ENCODE assay signal across 13 mouse cellular contexts in the genomic region with DNA sequence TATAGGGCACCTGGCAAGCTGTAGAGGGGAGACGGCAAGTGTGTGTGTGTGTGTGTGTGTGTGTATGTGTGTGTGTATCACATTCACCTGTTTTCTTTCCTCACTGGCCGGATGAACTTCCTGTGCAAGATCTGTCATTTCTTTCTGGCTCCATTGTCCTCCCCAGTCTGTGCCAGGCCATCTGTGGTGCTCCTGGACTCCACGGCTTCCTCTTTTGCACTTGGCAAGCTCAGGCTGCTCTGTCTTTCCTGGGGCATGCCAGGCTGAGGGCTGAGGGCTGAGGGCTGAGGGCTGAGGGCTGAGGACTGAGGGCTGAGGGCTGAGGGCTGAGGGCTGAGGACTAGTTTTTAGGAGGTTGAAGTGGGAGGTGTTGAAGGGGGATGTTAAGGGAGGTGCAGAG. TPM values are rescaled to one million over a fixed set of nuclear protein-coding genes. Genes with fewer than 3 reads are reported as not detected.
DNase-seq lines count a peak whose midpoint lies in the region; ATAC-seq and TF ChIP-seq lines count a peak whose summit lies in the region.
"Had no signal": no experiment of that assay in that cellular context is flagged by ENCODE, and none has a peak within 500 bp of the region (broad histone marks: within the 10 kb centered on the region; RNA-seq: fewer than 3 reads in every experiment).

No protein-coding gene starts in this region.

- TF ChIP-seq CTCF in gastrocnemius, adult 2 months (IDR thresholded peaks at IDR 0.05): no peak

- peak; percentile 29; the same call in 1 of the 2 replicates for ATAC-seq in lung, embryonic 15.5 days (ENCODE audit: borderline replicate concordance, extremely low read depth, low FRiP score, low TSS enrichment)
- peak; percentile 79 to 81 for ATAC-seq in hematopoietic stem cell, adult 5-6 weeks (replicated peaks in 1 of 2; ENCODE audit: insufficient read depth in 1 of 2, low FRiP score in 2 of 2, low TSS enrichment in 1 of 2, low read depth in 1 of 2, poor library complexity in 2 of 2, severe bottlenecking in 2 of 2)
- no peak for ATAC-seq in forebrain, embryonic 12.5 days (ENCODE audit: low FRiP score)

- no peak overlapping the region for H3K4me3 ChIP-seq in gastrocnemius, adult 2 months
- H3K4me3 ChIP-seq in lung, embryonic 15.5 days: no peak overlapping the region
- no peak overlapping the region for H3K4me3 ChIP-seq in forebrain, embryonic 12.5 days (replicated peaks)
- H3K4me3 ChIP-seq: embryonic facial prominence, embryonic 15.5 days had no signal

- 57% methylated on average over 3 of the region's 3 CpGs for WGBS in lung, embryonic 15.5 days
- WGBS in forebrain, embryonic 12.5 days: 77% methylated on average over 3 of the region's 3 CpGs

- H3K4me1 ChIP-seq in lung, embryonic 15.5 days: no peaks in the 10 kb centered on the region; the same call in 1 of the 2 replicates
- H3K4me1 ChIP-seq in forebrain, embryonic 12.5 days: peaks cover 15% of the 10 kb centered on the region

- intact Hi-C loops in gastrocnemius, adult 2 months (cut with DNase I): loop anchor here (5.0 kb wide), 1 partner anchor 1098 kb away; no protein-coding TSS in a partner anchor
- intact Hi-C loops in gastrocnemius, postnatal 14 days (cut with DNase I; ENCODE audit: low total_unique reads): loop anchor here (5.0 kb wide), 1 partner anchor 1103 kb away; no protein-coding TSS in a partner anchor

- H3K9me3 ChIP-seq in lung, embryonic 15.5 days: no peaks in the 10 kb centered on the region
- H3K9me3 ChIP-seq in forebrain, embryonic 12.5 days: no peaks in the 10 kb centered on the region
- H3K9me3 ChIP-seq: embryonic facial prominence, embryonic 15.5 days; hindbrain, embryonic 13.5 days; limb, embryonic 15.5 days had no signal

- no peaks in the 10 kb centered on the region for H3K36me3 ChIP-seq in lung, embryonic 15.5 days
- H3K36me3 ChIP-seq in forebrain, embryonic 12.5 days (replicated peaks): no peaks in the 10 kb centered on the region
- H3K36me3 ChIP-seq: embryonic facial prominence, embryonic 15.5 days; hindbrain, embryonic 13.5 days; limb, embryonic 15.5 days had no signal

- no peaks in the 10 kb centered on the region for H3K27me3 ChIP-seq in lung, embryonic 15.5 days
- H3K27me3 ChIP-seq in forebrain, embryonic 12.5 days: peaks cover 31% of the 10 kb centered on the region

- H3K4me2 ChIP-seq in lung, embryonic 15.5 days: no peak overlapping the region
- no peak overlapping the region for H3K4me2 ChIP-seq in forebrain, embryonic 12.5 days

- DNase-seq in gastrocnemius, adult 2 months: peak; percentile 22
- DNase-seq in gastrocnemius, postnatal 14 days: no peak
- no peak for DNase-seq in lung, postnatal 36 days
- DNase-seq in cerebellum, adult 18-20 months: peak; percentile 83 to 90
- DNase-seq in testis, postnatal 14 days (ENCODE audit: low spot score): no peak
- DNase-seq: kidney, adult 9 months had no signal

- no peak overlapping the region for H3K9ac ChIP-seq in lung, embryonic 15.5 days
- H3K9ac ChIP-seq in forebrain, embryonic 12.5 days: no peak overlapping the region
- H3K9ac ChIP-seq: embryonic facial prominence, embryonic 15.5 days; lung, embryonic 14.5 days had no signal

- H3K27ac ChIP-seq in gastrocnemius, adult 2 months: no peak overlapping the region
- H3K27ac ChIP-seq in lung, embryonic 15.5 days: no peak overlapping the region
- H3K27ac ChIP-seq in forebrain, embryonic 12.5 days: no peak overlapping the region
- H3K27ac ChIP-seq: embryonic facial prominence, embryonic 15.5 days; hindbrain, embryonic 13.5 days; limb, embryonic 15.5 days had no signal

RNA-seq across cellular contexts. Expression of gene Sec16b, which starts 47.6 kb away (rescaled TPM):
- total RNA-seq in gastrocnemius, adult 2 months (2021): 1 to 10 TPM in 1 of 2 experiments, under 1 TPM in 1; 0.66 to 1.1 TPM
- total RNA-seq in gastrocnemius, postnatal 14 days (2021): 1 to 10 TPM; 2.3 to 2.4 TPM
- polyA plus RNA-seq in lung, embryonic 15.5 days (2015; fragmentation: Nextera tagmentation; extraction: Ambion mirVana): 2.1 and 2.4 TPM in 2 replicates
- 1.0 and 1.7 TPM in 2 replicates for total RNA-seq in hematopoietic stem cell, adult 5-6 weeks (2017)
- 0.52 and 0.53 TPM in 2 replicates for polyA plus RNA-seq in forebrain, embryonic 12.5 days (2016; fragmentation: Nextera tagmentation; extraction: Ambion mirVana)

Comparison
In these comparisons a context has a peak if more than half of its experiments do, and no peak if none do; other contexts are left out.
1. DNase-seq: peak in gastrocnemius, adult 2 months (single experiment) and cerebellum, adult 18-20 months (2 of 2); none in gastrocnemius, postnatal 14 days (single experiment), lung, postnatal 36 days (single experiment) and testis, postnatal 14 days (single experiment).